Mouse (Mus musculus) hindbrain, embryonic 14.5 days (tissue): ENCODE measurements around the gene Pde4c. TPM values are rescaled to one million over a fixed set of nuclear protein-coding genes. Genes with fewer than 3 reads are reported as not detected.

Experiments
- ATAC-seq: fragments of 200-750 bp; cut with Nextera tagmentation; 2 replicates; pipeline ENCODE4 v1.8.0; 2017; ENCODE audit warnings: moderate number of reproducible peaks, mild to moderate bottlenecking, moderate TSS enrichment, moderate library complexity; ENCODE audit not compliant: low FRiP score
- DNase-seq: peaks from one replicate; pipeline ENCODE4 v3.0.0-alpha.2; 2015; ENCODE audit warnings: low spot score
- H3K27ac ChIP-seq: fragments of 300-500 bp; sonication (generic); 2 replicates; pipeline ENCODE4 v1.5.1; 2014; ENCODE audit warnings: mild to moderate bottlenecking, moderate library complexity
- H3K27me3 ChIP-seq: fragments of 300-500 bp; sonication (generic); 2 replicates; pipeline ENCODE4 v1.6.1; 2014; ENCODE audit warnings: mild to moderate bottlenecking, low read length, mixed read lengths; ENCODE audit not compliant: control insufficient read depth, insufficient read depth
- H3K36me3 ChIP-seq: fragments of 300-500 bp; sonication (generic); replicated peaks from 2 replicates; pipeline ENCODE4 v1.6.1; 2014; ENCODE audit not compliant: control insufficient read depth, insufficient read depth
- H3K4me1 ChIP-seq: fragments of 300-500 bp; sonication (generic); replicated peaks from 2 replicates; pipeline ENCODE4 v1.6.1; 2014; ENCODE audit warnings: antibody characterized with exemption, low read length, mixed read lengths; ENCODE audit not compliant: control insufficient read depth, insufficient read depth
- H3K4me2 ChIP-seq: fragments of 300-500 bp; sonication (generic); replicated peaks from 2 replicates; pipeline ENCODE4 v1.6.1; 2014; ENCODE audit warnings: mild to moderate bottlenecking, moderate library complexity
- H3K4me3 ChIP-seq: fragments of 300-500 bp; sonication (generic); replicated peaks from 2 replicates; pipeline ENCODE4 v1.5.1; 2014; ENCODE audit warnings: mild to moderate bottlenecking, low read length
- H3K9ac ChIP-seq: fragments of 300-500 bp; sonication (generic); 2 replicates; pipeline ENCODE4 v1.6.1; 2014
- H3K9me3 ChIP-seq: fragments of 300-500 bp; sonication (generic); 2 replicates; pipeline ENCODE4 v1.6.1; 2016; ENCODE audit warnings: low read length; ENCODE audit not compliant: control insufficient read depth
- WGBS: fragments of 180-500 bp; shearing (Covaris S2); extraction: QIAGEN DNeasy Blood & Tissue Kit; methylation state at CpG from one replicate; pipeline ENCODE4 v1.1.7; 2014; 5-methylcytosine and 5-hydroxymethylcytosine counted together
- polyA plus RNA-seq: library from polyadenylated mRNA; unstranded; fragments of >200 nt; fragmentation: Nextera tagmentation; extraction: Ambion mirVana; gene quantifications from 2 replicates; pipeline ENCODE4 v1.2.1, GENCODE M21; 2014

Pde4c gene
- polyA plus RNA-seq, 1 experiment from 2014 or later, result 0.32 TPM

GRCm38 (mm10) chr8:70726721-70727120 is 3.2 kb downstream of the Pde4c start:
- Histone ChIP-seq H3K9ac (no peak overlapping the region), H3K27me3 (peaks cover 43% of the 10 kb centered on the region), H3K4me3 (no peak overlapping the region), H3K4me2 (no peak overlapping the region), H3K4me1 (no peaks in the 10 kb centered on the region), H3K27ac (no peak overlapping the region), H3K9me3 (no peaks in the 10 kb centered on the region), H3K36me3 (no peaks in the 10 kb centered on the region)
- 44% methylated on average over 11 of the region's 11 CpGs for WGBS
- ATAC-seq (no peak), DNase-seq (no peak)

GRCm38 (mm10) chr8:70729808-70730475 is 6.4 kb downstream of the Pde4c start:
- WGBS, result 4% methylated on average over 34 of the region's 34 CpGs
- H3K9ac ChIP-seq, result peak overlapping the region; percentile 44; the same call in 1 of the 2 replicates
- no peak for DNase-seq

GRCm38 (mm10) chr8:70730956-70731355 is 7.4 kb downstream of the Pde4c start:
- Histone ChIP-seq H3K36me3 (no peaks in the 10 kb centered on the region), H3K4me2 (no peak overlapping the region), H3K9me3 (no peaks in the 10 kb centered on the region), H3K9ac (no peak overlapping the region), H3K4me1 (no peaks in the 10 kb centered on the region), H3K4me3 (no peak overlapping the region), H3K27me3 (peaks cover 43% of the 10 kb centered on the region), H3K27ac (no peak overlapping the region)
- ATAC-seq, result no peak
- no peak for DNase-seq
- 84% methylated on average over 4 of the region's 4 CpGs for WGBS

More at GRCm38 (mm10) chr8:70729808-70730475, 6.4 kb downstream of the Pde4c start:
- H3K4me1 ChIP-seq, result no peaks in the 10 kb centered on the region
- peak overlapping the region; percentile 38 for H3K4me2 ChIP-seq
- no peak for ATAC-seq
- H3K4me3 ChIP-seq, result peak overlapping the region; percentile 13; the same call in 1 of the 2 replicates
- H3K9me3 ChIP-seq, result no peaks in the 10 kb centered on the region
- H3K27me3 ChIP-seq, result peaks cover 43% of the 10 kb centered on the region
- no peaks in the 10 kb centered on the region for H3K36me3 ChIP-seq
- no peak overlapping the region for H3K27ac ChIP-seq

- DNase-seq (no peak), ATAC-seq (no peak)
- peaks cover 25% of the 10 kb centered on the region for H3K27me3 ChIP-seq
- no peaks in the 10 kb centered on the region for H3K4me1 ChIP-seq
- WGBS, result 68% methylated on average over 5 of the region's 5 CpGs
- H3K9ac ChIP-seq, result no peak overlapping the region
- no peaks in the 10 kb centered on the region for H3K9me3 ChIP-seq
- no peak overlapping the region for H3K27ac ChIP-seq
- no peak overlapping the region for H3K4me2 ChIP-seq
- H3K4me3 ChIP-seq, result no peak overlapping the region
- H3K36me3 ChIP-seq, result no peaks in the 10 kb centered on the region
Observed at GRCm38 (mm10) chr8:70737705-70738104, 14.2 kb downstream of the Pde4c start.

DNA sequence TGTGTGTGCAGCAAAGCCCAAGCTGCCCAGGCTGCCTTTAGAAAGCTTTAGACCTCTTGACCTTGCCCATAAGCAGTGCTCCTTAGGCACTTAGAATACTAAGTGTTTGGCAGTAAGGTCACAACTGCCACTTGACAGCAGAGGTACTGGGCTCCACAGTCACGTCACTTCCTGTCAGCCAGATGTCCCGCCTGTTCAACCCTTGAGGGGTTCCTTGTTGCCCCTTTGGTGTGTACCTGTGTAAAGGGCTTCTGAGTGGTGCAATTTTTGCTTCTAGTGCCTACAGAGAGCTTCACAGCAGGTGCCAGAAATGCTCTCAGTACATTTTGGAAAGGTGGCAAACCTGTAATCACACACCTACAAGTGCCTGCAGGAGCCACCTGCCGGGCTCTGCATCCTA is 14.7 kb downstream of the Pde4c start:
- H3K4me1 ChIP-seq, result peaks cover under 1% of the 10 kb centered on the region; the same call in 1 of the 2 replicates
- 76% methylated on average over 3 of the region's 3 CpGs for WGBS
- H3K4me2 ChIP-seq, result no peak overlapping the region
- no peaks in the 10 kb centered on the region for H3K36me3 ChIP-seq
- H3K9ac ChIP-seq, result no peak overlapping the region
- H3K27me3 ChIP-seq, result peaks cover 30% of the 10 kb centered on the region
- H3K4me3 ChIP-seq, result no peak overlapping the region
- no peak overlapping the region for H3K27ac ChIP-seq
- ATAC-seq (no peak), DNase-seq (no peak)
- H3K9me3 ChIP-seq, result no peaks in the 10 kb centered on the region

GRCm38 (mm10) chr8:70741661-70742060 is 18.1 kb downstream of the Pde4c start:
- peaks cover 61% of the 10 kb centered on the region for H3K27me3 ChIP-seq
- no peak overlapping the region for H3K27ac ChIP-seq
- ATAC-seq, result no peak

DNA sequence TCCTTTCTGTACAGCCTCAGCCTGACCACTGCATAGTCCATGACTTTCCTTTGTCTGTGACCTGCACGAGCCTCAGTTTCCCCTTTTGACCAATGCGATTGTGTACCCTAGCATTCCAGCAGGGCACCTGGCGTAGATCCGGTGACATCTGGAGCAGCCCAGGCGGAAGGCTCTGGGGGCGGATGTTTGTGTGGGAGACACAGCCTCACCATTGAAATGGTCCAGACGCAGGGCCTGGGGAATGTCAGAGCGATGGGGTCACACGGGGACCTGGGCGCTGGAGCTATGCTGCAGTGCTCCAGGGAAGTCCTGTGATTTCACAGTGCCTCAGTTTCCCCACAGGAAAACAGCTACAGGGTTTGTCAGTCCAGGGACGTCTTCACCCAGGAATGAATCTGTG is 18.7 kb downstream of the Pde4c start:
- Histone ChIP-seq H3K4me1 (peaks cover 12% of the 10 kb centered on the region), H3K9me3 (no peaks in the 10 kb centered on the region), H3K27ac (no peak overlapping the region), H3K27me3 (peaks cover 66% of the 10 kb centered on the region), H3K4me2 (no peak overlapping the region), H3K4me3 (no peak overlapping the region), H3K36me3 (no peaks in the 10 kb centered on the region), H3K9ac (no peak overlapping the region)
- DNase-seq, result no peak
- no peak for ATAC-seq
- 73% methylated on average over 11 of the region's 11 CpGs for WGBS

More at GRCm38 (mm10) chr8:70741661-70742060, 18.1 kb downstream of the Pde4c start:
- Histone ChIP-seq H3K9me3 (no peaks in the 10 kb centered on the region), H3K9ac (no peak overlapping the region), H3K36me3 (no peaks in the 10 kb centered on the region), H3K4me2 (no peak overlapping the region), H3K4me1 (peaks cover 12% of the 10 kb centered on the region), H3K4me3 (no peak overlapping the region)
- WGBS, result 63% methylated on average over 5 of the region's 5 CpGs
- no peak for DNase-seq

- 0 out of 2 replicates have a peak, but pooled peaks have one; percentile 29 for ATAC-seq
- Histone ChIP-seq H3K9ac (peak overlapping the region; percentile 50; the same call in 1 of the 2 replicates), H3K9me3 (no peaks in the 10 kb centered on the region), H3K4me2 (peak overlapping the region; percentile 55), H3K4me3 (peak overlapping the region; percentile 10), H3K4me1 (peaks cover 12% of the 10 kb centered on the region), H3K36me3 (no peaks in the 10 kb centered on the region), H3K27ac (no peak overlapping the region), H3K27me3 (peaks cover 72% of the 10 kb centered on the region)
- no peak for DNase-seq
- WGBS, result under 1% methylated on average over 38 of the region's 38 CpGs
Observed at GRCm38 (mm10) chr8:70742981-70743655, 19.6 kb downstream of the Pde4c start.

- peak overlapping the region; percentile 31 for H3K4me3 ChIP-seq
- DNase-seq (peak; percentile 59), ATAC-seq (no peak)
- WGBS, result 3% methylated on average over 48 of the region's 48 CpGs
- no peaks in the 10 kb centered on the region for H3K36me3 ChIP-seq
- H3K27ac ChIP-seq, result no peak overlapping the region
- H3K9me3 ChIP-seq, result no peaks in the 10 kb centered on the region
- H3K4me1 ChIP-seq, result peaks cover 12% of the 10 kb centered on the region
- peak overlapping the region; percentile 55 for H3K4me2 ChIP-seq
- peaks cover 67% of the 10 kb centered on the region for H3K27me3 ChIP-seq
- peak overlapping the region; percentile 50 for H3K9ac ChIP-seq
Observed at GRCm38 (mm10) chr8:70743656-70744590, 20.4 kb downstream of the Pde4c start.
